Mouse (Mus musculus): ENCODE data around the gene Ptpn1. TPM values are rescaled to one million over a fixed set of nuclear protein-coding genes. Genes with fewer than 3 reads are reported as not detected.

The Ptpn1 gene
- polyA plus RNA-seq, 2 experiments from 2014 or later = 146 to 155 TPM

GRCm38 (mm10) chr2:167975746-167976145 is 43.9 kb downstream of the Ptpn1 start:
- ATAC-seq = peak; percentile 24

GRCm38 (mm10) chr2:167978271-167978670 is 46.4 kb downstream of the Ptpn1 start:
- ATAC-seq = no peak

DNA sequence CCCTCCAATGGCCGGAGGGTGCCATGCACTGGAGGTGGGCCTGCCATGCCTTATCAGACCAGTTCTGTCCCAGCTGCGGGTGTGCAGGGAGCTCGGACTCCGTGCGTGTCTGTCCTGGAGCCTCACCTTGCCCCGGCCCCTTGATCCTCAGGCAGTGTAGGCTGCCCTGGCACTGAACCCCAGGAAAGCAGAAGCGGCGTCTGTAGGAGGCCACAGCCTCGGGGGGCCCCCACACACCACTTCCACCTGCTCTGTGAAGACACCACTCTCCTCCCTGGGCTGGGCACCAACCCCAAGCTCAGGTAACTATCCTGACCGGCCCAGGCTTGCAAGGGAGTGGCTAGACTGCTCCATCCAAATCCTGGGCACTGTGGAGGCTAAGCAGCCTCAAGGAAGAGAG is 48.5 kb downstream of the Ptpn1 start:
- no peak for ATAC-seq

DNA sequence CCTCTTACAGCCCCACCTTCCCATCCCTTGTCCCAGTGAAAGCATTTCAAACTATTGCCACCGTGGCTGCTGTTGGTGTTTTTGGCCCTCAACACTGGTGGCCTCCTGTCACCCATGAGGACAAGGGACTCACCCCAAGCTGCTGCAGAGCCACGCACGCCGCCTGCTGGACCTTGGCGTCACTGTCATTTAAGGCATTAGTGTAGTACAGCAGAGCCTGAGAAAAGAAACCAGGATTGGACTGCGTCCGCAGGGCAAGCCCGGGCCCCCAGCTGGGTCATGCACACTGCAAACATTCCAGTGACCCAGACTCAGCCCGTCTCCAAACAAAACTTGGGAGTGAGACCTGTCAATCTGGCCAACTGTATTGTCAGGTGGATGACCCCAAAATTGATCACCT is 50.8 kb downstream of the Ptpn1 start:
- no peak for ATAC-seq

DNA sequence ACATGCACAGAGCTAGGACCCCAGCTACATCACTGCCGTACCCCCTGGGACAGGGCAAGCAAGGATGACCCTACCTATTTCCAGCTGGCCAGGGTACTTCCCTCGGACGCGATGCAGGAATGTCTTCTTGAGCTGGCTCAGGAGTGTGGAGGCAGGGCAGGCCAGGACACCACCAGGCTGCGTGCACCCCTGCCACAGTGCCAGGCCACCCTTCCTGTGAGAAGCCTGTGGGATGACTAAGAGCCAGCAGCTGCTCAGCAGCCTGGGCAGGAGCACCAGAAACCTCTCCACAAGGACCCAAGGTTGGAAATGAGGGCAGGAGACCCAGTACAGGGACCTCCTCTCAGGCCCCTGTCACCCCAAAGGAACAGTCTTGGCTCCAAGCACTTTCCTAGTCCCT is 52.5 kb downstream of the Ptpn1 start:
- no peak for ATAC-seq

GRCm38 (mm10) chr2:167984946-167985345 is 53.1 kb downstream of the Ptpn1 start:
- ATAC-seq = no peak

DNA sequence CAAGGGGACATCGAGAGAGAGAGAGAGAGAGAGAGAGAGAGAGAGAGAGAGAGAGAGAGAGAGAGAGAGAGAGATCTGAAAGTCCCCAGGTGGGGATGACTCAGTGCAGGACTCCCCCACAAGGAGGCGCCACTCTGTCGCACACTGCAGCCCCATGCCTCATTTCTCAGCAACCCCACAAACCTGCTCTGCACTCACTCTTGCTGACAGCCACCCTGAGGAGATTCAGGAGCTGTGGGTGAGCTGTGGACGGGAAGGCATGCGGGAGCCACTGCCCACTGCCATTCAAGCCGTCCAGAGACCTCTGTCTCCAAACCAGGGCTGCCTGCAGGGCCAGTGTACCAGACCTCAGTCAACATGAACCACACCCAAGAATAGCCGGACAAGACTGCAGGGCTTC is 54.9 kb downstream of the Ptpn1 start:
- ATAC-seq = peak; percentile 40

GRCm38 (mm10) chr2:167987640-167988039 is 55.8 kb downstream of the Ptpn1 start:
- ATAC-seq = no peak

GRCm38 (mm10) chr2:167989310-167989709 is 57.5 kb downstream of the Ptpn1 start:
- ATAC-seq = peak; percentile 48

GRCm38 (mm10) chr2:167993260-167993659 is 61.4 kb downstream of the Ptpn1 start:
- no peak for ATAC-seq

DNA sequence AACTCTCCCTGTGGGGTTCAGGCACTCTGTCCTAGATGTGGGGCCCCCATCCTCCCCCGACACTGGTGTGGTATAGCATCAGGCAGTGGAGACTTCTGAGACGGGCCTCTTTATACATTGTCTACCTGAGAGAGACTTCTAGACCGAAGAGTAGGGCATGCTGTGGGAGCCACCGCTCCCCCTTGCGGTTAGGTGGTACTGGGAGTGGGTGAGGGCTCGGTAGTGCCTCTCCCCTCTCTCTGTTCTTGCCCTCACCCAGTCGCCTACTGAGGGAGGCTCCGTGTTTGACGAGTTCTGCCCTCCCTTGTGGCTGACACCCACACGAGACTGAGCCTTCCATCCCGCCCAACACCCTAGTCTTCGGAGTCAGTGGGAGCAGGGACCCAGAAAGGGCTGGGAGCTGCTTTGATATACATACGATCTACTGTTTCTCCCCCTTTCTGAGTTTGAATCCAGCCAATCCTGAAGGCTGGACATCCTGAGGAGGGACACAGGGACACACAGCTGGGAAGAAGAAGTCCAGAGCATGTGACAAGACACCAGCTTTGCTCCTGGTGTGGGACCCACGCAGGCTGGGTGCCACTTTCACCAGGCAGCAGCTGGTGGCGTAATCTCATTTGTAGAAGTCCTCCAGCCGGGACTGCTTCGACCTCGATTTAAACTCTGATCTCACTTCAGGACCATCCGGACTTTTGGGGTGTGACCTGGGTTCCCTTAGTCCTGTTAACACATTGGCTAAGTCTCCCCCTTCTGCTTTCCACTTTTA is 64.2 kb downstream of the Ptpn1 start:
- ATAC-seq = no peak

- ATAC-seq = peak; percentile 53
These were observed 64.9 kb downstream of the Ptpn1 start for GRCm38 (mm10) chr2:167996672-167997215.

DNA sequence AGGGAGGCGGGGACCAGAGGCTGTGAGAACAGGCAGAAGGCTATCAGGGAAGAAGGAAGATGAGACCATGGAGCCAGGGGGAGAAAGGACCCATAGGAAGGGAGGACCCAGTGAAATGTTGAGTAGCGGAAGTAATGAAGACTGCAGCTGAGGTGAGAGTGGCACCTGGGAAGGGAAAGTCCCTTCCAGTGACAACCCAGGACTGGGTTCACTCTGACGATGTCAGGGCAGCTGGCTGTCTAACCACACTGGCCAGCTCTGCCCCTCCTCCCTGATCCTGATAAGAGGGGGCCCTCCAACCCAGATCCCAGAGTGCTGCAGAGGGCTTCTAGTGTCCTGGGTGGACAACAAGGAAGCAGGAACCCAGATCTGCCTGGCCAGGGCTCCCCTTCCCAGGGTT is 65.7 kb downstream of the Ptpn1 start:
- ATAC-seq = peak; percentile 94

DNA sequence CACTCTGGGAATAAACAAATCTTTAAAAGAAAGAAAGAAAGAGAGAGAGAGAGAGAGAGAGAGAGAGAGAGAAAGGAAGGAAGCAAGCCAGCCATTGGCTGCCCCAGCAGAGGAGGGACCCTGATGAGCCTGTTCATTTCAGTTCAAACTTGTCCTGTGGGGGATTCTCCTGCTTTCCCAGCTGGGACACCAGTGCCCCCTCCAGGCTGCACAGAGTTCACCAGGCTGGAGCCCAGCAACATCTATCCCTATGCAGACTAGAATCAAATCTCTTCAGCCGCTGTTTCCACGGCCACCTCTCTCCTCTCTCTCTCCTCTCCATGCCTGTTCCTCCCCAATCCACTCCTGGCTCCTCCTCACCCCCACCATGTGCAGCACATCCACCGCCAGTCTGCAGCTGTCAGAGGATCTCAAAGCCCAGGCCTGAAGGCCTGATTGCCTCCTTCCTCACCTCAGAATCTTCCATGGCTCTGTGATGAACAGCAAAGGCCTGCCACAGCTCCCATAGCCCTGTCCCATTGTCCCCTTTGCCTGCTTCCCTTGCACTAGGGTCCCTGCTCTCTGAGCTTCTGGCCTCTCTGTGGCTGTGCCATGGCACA is 67.4 kb downstream of the Ptpn1 start:
- ATAC-seq = no peak

DNA sequence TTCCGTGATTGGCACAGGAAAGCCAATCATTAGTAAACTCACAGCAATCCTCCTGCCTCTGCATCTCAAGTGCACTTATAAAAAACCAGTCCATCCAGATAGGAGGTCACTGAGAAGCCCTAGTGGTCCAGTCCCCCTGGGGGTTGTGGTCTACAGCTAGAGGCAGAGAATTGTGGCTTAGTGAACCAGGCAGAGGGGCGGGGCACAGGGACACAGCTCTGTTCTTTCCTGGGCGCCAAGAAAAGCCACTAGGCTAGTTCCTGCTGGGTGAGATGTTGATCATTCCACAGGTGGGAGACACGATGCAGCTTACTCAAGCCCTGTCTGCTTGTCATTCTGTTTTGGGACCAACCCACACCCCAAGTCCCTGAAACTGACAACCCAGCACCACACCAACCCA is 70.3 kb downstream of the Ptpn1 start:
- no peak for ATAC-seq

GRCm38 (mm10) chr2:168002884-168003283 is 71.0 kb downstream of the Ptpn1 start:
- no peak for ATAC-seq

GRCm38 (mm10) chr2:168003431-168003830 is 71.6 kb downstream of the Ptpn1 start:
- ATAC-seq = no peak

DNA sequence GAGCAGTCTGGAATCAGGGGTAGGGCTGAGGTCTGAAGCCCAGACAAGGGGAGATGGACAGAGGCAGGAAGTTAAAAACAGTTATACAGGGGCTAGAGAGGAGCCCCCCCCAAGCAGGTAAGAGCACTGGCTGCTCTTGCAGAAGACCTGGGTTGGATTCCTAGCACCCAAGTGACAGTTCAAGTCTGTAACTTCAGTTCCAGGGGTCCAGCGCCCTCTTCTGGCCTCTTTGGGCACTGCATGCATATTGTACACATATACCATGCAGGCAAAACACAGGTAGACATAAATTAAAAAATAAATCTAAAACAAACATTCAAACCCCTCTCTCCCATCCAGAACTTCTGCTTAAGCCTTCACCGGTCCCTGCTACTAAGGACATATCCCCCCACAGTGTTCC is 72.5 kb downstream of the Ptpn1 start:
- no peak for ATAC-seq

DNA sequence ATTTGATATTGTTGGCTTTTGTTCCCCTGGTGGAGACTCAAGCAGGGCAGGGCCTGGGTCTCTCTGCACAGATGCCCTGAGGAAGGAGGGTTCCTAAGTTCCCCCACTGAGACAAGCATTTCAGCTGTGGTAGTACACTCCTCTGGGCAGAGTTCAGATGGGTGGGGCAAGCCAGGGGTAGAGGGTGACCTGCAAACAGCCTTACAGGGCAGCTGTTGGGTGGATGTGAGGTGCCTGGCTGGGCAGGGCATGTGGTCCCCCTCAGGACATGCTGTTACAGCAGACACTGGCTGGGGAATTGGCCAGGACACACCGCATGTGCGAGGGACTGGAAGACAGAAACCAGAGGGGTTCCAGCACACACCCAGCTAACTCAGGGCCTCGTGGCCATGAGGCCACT is 73.1 kb downstream of the Ptpn1 start:
- no peak for ATAC-seq

DNA sequence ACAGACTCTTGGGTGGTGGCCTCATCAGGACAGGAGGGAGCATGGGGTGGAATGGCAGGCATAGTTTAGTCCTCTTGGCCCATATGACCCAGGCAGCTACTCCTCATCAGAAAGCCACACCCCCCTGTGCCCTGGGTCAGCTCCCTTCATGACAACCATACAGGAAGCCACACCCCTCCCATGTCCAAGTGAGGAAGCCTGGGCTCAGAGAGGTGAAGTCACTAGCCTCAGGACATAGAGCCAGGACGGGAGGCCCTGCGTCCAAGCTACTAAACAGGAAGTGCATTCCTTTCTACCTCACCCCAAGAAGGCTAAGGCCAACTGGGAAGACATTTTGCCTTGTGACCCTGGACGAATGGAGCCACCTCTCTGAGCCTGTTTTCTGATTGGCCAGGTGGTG is 73.8 kb downstream of the Ptpn1 start:
- ATAC-seq = no peak

DNA sequence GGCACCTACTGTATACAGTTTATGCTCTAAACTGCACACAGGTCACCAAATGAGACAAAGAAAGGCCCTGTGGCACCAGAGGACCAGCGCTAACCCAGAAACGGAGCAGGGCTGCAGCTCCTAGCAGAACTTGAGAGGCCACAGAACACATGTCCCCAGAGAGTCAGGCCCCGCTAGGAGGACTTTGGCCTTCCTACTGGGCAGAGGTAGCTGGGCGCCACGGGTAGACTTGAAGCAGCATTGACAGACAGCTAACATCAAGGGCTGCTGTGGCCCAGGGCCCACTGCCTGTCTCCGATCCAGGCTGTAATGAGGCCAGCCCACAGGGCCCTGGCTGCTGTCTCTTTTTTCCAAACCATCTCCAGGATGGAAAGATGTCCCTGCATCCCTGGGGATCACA is 74.6 kb downstream of the Ptpn1 start:
- no peak for ATAC-seq

DNA sequence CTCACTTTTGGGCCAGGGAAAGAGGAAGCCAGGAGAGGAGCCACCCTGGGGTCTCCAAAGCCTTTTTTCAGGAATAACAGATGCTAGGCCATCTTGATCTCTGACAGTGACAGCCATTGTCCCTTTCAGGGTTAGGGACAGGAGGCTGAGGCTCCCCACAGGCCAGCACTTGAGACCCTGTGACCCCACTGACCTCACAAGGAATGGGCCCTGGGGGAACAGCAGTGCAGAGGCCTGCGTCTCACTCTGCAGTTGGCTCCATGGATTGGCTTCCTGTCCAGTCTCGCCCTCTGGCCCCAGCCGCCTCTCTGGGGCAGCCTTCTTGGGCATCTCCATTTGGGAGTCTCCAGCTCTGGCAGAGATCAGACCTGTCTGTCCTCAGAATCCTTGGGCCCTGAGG is 76.3 kb downstream of the Ptpn1 start:
- ATAC-seq = no peak

DNA sequence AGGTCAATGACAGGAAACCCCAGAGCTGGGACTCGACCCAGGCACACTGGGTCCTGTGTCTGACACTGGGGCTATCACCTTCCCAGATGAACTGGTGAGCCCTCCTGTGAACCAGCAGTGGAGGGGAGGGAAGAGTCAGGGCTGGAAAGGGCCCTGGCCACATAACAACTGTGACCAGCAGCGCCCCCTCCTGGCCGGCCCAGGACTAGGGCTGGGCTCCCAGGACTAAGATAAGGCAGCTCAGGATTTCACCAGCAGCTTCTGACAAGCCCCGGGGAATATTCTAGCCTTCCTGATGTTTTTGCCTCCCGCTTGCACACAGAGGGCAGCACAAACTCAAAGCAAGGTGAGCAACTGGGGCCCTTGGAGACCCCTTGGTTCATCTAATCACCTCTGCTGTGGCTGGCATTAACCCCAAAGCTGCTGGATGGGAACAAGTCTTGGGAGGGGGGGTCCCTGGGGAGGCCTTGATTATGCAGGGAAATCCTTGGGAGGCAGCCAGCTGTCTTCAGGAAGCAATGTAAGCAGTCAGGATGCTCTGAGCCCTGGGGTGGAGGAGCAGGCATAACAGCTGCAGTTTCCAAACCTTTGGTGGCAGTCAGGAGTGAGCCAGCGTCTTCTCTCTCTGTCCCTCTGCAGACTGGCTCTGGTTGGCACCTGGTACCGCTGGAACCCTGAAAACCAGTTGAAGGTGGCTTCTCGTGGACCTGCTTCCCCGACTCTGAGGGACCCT is 78.2 kb downstream of the Ptpn1 start, which contains the start of gene Ripor3:
TSS of gene Ripor3 (minus strand) at position 683 of the 733 bp plus-strand sequence.
- ATAC-seq = no peak
